Mouse (Mus musculus): ENCODE measurements around the gene Plcg2.

DNA sequence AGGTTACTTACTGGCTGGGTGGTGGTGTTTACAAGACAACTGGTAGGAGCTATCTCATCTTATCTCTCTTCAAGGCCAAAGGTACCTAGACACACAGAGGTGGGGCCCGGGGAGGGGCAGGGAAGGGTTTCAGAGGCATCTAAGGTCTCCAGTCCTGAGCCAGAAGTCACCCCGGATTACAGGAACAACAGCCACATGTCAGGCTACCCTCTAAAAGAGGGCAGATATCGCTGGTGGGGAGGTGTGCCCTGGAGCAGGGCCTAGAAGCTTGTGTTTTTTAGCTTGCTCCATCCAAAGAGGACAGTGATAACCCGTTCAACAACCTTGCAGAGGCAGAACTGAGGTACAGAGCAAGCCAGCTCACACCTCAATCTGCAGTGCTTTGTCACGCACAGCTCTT is 148.3 kb downstream of the Plcg2 start:
- TF ChIP-seq POLR2A (IDR thresholded peaks at IDR 0.05; ENCODE audit: low read depth, low read length) (no peak), CTCF (IDR thresholded peaks at IDR 0.05; ENCODE audit: borderline replicate concordance, insufficient read depth, low read length) (no peak)
